Mouse (Mus musculus): ENCODE data around the gene Spats2.
A peak's percentile ranks its signal among the peaks of the same experiment; 100 is the strongest.
"Not testable (repeated sequence)": the region's sequence is repeated elsewhere in the genome, so short reads cannot be mapped to it uniquely, and the experiment has no call there.

Gene Spats2

GRCm38 (mm10) chr15:99125711-99126080, at the start of gene Spats2:
Gene Spats2, plus strand, starts transcription at chr15:99125916.
- no peak for DNase-seq (ENCODE audit: low spot score in 2 of 2)

GRCm38 (mm10) chr15:99076011-99076410, 49.7 kb upstream of the Spats2 start:
- not testable (repeated sequence) for DNase-seq (ENCODE audit: low spot score in 2 of 2)

- DNase-seq (ENCODE audit: low spot score in 2 of 2) = no peak
Measured at GRCm38 (mm10) chr15:99078181-99078910, 47.4 kb upstream of the Spats2 start.

DNA sequence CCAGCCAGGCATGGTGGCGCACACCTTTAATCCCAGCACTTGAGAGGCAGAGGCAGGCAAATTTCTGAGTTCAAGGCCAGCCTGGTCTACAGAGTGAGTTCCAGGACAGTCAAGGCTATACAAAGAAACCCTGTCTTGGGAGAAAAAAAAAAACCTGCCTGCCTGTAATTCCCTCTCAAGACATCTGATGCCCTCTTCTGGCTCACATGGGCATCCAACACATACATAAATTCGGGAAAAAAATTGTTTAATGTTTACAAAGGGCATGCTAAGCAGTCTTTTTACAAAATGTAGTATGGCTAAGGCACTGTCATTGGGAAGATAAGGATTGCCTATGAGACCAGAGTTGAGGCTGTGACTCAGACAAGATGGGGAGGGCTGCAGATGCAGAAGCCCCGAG, 45.9 kb upstream of the Spats2 start:
- DNase-seq (ENCODE audit: low spot score in 2 of 2) = no peak

DNA sequence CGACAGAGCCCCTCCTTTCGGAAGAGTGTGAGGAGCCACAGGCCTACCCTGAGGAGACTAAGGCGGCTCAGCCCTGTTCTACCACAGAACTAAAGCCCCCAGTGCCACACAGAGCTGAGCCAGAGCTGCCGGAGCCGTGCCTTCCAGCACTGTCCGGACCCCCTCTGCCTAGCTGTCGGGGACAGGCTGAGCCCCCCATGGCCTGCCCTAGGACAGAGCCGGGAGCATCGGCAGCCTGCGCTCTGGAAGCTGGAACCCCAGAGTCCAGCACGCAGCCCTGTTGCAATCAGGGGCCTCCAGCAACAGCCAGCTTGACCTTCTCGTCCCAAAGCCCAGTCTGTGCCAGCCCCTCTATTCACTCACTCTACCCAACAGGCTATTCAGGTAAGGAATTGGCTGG, 43.4 kb upstream of the Spats2 start:
- DNase-seq (ENCODE audit: low spot score in 2 of 2) = no peak

DNA sequence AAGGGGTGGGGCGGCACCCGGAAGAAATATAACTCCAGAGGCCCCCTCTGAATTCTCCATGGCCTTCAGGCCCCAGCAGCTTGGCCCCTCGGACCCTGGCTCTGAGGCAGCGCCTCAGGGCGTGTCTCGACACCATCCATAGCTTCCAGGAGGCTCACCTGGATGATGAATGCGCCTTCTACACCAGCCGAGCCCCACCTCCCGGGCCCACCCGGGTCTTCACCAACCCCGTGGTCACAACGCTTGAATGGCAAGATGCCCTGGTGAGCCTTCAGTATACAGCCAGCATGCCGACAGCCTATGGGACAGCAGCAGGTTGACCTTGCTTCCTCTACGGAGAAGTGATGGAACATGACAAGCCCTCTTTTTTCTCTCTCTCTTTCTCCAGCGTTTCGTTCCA, 42.9 kb upstream of the Spats2 start:
- DNase-seq (ENCODE audit: low spot score in 2 of 2) = no peak

GRCm38 (mm10) chr15:99083258-99083657, 42.5 kb upstream of the Spats2 start:
- no peak for DNase-seq (ENCODE audit: low spot score in 2 of 2)

- DNase-seq (ENCODE audit: low spot score in 2 of 2) = no peak
Measured at GRCm38 (mm10) chr15:99083867-99084557, 41.7 kb upstream of the Spats2 start.

- DNase-seq (ENCODE audit: low spot score in 2 of 2) = no peak
Measured at GRCm38 (mm10) chr15:99084618-99085017, 41.1 kb upstream of the Spats2 start.

GRCm38 (mm10) chr15:99085997-99086396, 39.7 kb upstream of the Spats2 start:
- DNase-seq (ENCODE audit: low spot score in 2 of 2) = no peak

DNA sequence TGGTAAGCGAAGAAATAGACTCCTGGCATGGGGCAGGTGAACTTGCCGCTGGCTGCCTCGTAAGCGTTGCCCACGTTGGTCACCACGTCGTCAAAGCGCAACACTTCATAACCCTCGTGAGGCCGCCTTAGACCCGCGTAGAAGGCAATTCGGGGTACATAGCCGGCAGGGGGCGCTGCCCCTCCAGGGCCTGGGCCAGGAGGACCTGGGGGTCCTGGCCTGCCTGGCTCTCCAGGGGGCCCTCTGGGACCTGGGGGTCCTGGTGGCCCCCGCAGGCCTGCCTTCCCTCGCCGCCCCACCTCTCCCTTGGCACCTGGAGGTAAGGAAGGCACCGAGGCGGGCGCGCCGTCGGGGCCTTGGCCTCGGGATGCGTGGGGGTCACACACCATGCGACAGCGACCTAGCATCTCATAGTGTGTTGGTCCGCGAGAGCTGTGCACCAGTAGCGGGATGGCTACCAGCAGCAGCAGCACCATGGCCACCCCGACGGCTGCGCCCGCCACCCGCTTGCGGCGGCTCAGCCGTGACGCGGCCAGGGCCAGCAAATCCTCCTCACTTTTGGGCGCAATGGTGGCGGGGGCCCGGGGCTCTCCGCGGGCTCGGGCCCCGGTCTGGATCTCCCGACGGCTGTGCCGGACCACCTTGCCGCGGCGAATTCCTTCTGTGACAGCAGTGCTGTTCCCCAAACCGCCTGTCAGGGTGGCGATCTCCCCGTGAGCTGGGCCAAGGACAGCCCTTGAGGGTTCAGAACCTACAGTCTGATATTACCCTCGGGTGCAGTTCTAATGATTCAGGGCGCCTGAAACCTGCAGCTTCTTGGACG, 38.3 kb upstream of the Spats2 start, which contains the start of gene C1ql4:
Gene C1ql4 (minus strand): TSS at position 565 of the 823 bp plus-strand sequence.
- peak; percentile 24 to 66 for DNase-seq (ENCODE audit: low spot score in 2 of 2)

DNA sequence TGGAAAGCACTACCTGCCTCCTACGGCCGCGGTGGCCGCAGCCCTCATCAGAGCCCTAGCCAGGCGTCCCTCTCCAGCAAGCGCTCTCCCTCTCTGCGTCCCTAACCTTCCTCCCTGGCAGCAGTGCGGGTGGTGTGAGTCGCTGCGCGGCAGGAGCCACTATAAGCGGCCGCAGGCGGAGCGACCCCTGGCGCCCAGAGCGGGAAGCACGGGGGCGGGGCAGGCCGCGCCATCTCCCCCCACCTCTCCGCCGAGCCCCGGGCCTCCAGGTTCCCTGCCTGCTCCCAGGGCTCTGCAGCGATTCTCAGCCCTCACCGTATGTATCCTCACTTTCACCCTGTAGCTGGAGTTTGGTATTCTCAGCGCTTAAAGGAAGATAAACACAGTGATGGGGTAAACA, 37.4 kb upstream of the Spats2 start:
- peak; percentile 64 to 90 for DNase-seq (ENCODE audit: low spot score in 2 of 2)

- DNase-seq (ENCODE audit: low spot score in 2 of 2) = no peak
Measured at GRCm38 (mm10) chr15:99089069-99089468, 36.6 kb upstream of the Spats2 start.

DNA sequence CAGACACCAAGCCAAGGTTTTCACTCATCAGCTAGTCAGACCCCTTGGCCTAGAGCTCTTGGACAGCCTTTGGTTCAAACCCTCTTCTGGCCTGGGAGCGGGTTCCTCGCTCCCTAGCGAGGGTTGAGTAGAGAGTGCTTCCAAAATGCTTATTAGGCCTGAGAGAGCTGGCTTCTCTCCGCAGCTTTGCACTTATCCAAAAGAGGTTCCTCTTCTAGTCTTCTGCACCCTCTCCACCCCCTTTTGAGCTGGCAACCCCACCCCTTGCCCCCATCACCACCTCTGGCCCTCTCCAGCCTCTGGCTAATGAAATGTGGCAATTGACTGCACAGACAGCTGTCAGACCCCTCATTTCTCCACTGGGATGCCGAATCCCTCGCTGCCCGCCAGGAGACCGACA, 32.8 kb upstream of the Spats2 start, which contains the start of gene Dnajc22:
Gene Dnajc22 (plus strand): TSS at position 301 of the 400 bp plus-strand sequence.
- no peak for DNase-seq (ENCODE audit: low spot score in 2 of 2)

GRCm38 (mm10) chr15:99093291-99094258, 32.1 kb upstream of the Spats2 start:
- DNase-seq (ENCODE audit: low spot score in 2 of 2) = no peak

DNA sequence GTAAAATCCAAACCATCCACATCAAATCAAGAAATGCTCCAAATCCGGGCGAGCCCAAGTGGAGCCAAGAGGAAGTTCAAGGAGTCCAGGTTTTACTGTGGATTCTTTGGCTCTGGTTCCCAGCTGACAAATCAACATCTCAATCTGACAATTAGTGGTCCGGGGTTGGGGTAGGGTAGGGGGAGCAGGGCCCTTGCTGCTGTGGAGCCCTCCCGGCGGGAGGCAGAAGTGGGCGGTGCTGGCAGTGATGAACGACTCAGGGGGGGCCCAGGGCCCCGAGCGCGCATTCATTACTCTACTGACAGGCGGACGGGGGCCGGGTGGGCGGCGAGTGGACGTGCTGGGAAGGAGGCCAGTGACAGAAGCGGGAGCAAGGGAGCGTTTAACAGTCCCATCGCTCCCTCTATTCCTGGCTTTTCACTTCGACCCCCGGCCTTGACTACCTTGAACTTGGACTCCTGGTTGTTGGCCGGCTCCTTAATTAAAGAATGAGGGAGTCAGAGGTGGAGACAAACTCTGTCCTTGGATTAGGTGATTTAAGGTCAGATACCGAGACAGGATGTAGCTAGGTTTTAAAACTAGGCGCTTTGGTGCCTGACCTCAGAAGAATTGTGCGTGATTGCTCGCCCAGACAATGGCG, 31.0 kb upstream of the Spats2 start:
- DNase-seq (ENCODE audit: low spot score in 2 of 2) = no peak

GRCm38 (mm10) chr15:99095356-99095755, 30.4 kb upstream of the Spats2 start:
- no peak for DNase-seq (ENCODE audit: low spot score in 2 of 2)

DNA sequence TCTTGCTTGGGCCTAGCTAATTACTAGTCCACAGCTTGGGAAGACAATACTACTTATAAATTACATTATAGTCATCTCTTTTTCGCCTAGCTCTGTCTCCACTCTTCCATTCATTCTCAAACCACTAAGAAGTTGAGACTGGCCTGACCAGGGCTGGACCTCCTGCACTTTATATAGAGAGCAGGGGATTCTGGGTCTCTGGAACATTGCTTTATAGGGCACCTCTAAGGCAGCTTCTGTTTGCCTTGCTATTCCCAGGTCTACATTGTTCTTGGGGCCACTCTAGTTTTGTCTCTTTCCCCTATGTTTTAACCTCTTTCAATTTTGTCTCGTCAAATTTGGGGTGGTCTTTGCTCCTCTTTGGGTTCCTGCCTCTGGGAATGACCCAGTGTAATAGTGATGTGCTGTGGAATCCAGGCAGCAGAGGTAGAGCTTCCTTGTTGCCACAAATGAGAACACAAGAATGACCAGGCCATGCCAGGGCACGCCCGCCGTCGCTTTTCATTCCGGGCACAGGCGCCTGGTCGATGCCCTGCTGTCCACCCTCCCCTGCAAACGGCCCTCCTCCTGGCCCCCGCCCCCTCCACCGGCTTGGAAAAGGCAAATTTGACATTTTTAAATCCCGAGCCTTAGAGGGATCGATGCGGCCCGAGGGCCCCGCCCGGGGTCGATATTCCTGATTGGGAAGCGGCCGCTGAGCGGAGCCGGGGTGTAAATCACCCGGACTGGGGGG, 29.5 kb upstream of the Spats2 start:
- no peak for DNase-seq (ENCODE audit: low spot score in 2 of 2)

- no peak for DNase-seq (ENCODE audit: low spot score in 2 of 2)
Measured at GRCm38 (mm10) chr15:99096831-99097500, 28.8 kb upstream of the Spats2 start.
